Mouse (Mus musculus) mesoderm, embryonic 11.5 days (tissue): ENCODE measurements around the gene Gm8356.
"Not testable (repeated sequence)": the region's sequence is repeated elsewhere in the genome, so short reads cannot be mapped to it uniquely, and the experiment has no call there.

Experiments used
- DNase-seq: peaks from one replicate; pipeline ENCODE4 v3.0.0-alpha.2; 2012; ENCODE audit warnings: low read depth, low spot score

Gm8356 gene

DNA sequence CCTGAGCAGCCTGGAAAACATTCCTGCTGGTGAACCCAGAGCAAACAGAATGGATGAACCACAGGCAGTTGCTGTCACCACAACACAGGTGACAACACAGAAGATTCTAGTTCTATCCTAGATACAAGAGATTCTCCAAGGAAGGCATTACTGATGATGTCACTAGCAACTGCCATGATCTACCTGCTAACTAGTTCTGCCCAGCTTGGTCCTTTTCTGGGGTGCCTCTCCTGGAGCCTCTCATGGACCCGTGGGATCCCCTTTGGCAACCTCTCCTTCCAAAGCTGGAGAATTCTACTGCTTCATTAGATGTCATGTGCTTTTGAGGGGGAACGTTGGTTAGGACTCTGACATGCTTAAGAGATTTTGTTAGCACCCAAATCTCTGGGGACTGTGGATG lies at the start of gene Gm8356:
TSS of gene Gm8356 (minus strand) at position 101 of the 400 bp plus-strand sequence.
- not testable (repeated sequence) for DNase-seq

DNA sequence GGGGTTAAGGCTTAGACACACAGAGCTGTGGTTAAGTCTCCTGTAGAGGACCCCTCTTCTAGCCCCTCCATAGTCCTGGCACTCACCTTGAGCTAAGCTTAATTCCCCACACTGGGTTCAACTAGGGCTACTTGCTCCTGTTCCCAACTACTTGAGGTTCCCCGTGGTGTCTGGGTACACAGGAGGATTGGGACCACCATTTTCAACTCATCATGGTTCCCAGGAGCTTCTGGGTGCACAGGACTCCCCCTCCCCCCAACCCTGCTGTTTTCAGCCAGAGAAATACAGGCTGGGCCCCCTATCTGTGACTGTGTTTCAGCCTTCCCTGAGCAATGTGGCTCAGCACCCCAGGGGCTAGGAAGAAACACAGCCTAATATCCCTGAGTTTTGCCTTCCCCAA lies 50.8 kb downstream of the Gm8356 start:
- not testable (repeated sequence) for DNase-seq

DNA sequence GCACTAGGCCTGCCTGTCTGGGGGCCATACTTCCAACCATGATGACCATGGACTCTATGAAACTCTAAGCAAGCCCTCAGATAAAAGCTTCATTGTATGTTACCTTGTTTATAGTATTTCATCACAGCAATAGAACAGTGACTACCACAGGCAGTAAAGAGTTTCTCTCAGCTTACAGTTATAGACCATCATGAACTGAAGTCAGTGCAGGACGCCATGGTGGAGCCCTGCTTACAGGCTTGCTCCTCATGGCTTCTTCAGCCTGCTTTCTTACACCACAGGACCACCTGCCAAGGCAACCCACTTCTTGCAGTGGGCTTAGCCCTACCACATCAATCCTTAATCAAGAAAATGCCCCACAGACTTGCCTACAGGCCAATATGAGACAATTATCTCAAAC lies 51.5 kb downstream of the Gm8356 start:
- not testable (repeated sequence) for DNase-seq

DNA sequence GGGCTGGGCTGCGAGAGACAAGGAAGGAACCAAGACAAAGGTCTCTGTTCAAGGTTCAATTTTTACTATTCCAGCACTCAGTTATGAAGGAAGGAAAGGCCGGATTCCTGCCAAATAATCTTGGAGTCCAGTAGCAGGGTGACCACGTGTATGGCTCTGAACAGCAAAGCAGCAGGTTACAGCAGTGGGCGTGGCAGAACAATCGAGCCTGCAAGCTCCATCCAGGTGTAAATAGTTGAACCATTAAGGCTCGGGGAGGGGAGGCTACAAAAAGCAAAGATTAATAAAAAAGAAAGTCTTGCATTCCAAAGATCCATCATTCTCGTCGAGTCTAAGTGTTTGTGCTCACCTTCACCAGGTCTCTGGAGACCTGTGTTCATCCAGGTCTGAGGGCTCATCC lies 55.0 kb downstream of the Gm8356 start:
- not testable (repeated sequence) for DNase-seq
